In the genomic region with DNA sequence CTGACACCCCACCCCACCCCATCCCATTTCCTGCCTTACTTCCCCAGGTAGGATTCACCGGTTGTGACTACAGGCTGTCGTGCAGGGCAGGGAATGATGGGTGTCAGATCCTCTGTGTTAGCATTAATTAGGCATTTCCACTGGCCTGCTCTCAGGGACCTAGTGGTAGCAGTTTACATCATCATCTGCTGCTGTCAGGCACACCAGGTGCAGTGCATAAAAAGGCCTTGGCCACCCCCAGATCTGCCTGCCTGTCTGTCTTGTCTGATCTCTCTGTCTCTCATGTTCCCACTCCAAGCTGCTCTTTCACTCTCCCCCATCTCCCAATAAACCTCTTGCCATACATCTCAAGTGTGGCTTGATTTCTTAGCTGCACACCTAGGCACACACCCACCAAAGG, we compare ENCODE assay signal across 22 mouse cellular contexts. TPM values are rescaled to one million over a fixed set of nuclear protein-coding genes. Genes with fewer than 3 reads are reported as not detected.
A peak's percentile ranks its signal among the peaks of the same experiment; 100 is the strongest.
DNase-seq lines count a peak whose midpoint lies in the region; ATAC-seq lines count a peak whose summit lies in the region.
"Had no signal": no experiment of that assay in that cellular context is flagged by ENCODE, and none has a peak within 500 bp of the region (broad histone marks: within the 10 kb centered on the region; RNA-seq: fewer than 3 reads in every experiment).

No protein-coding gene starts in this region.

- peak; percentile 41 for DNase-seq in layer of hippocampus, adult 11-12 months (ENCODE audit: low spot score)
- no peak for DNase-seq in layer of hippocampus, adult 9-10 months (ENCODE audit: low spot score)
- DNase-seq in midbrain, embryonic 10.5 days (ENCODE audit: low spot score) = no peak
- DNase-seq in A20 (ENCODE audit: low read depth, low spot score) = peak; percentile 83
- DNase-seq in ES-CJ7 (ENCODE audit: low read depth, low spot score) = peak; percentile 11
- DNase-seq in forebrain, embryonic 11.5 days (ENCODE audit: low spot score) = no peak
- DNase-seq in right cerebral cortex, adult 2 months (ENCODE audit: low spot score in 2 of 2) = no peak
- DNase-seq: adrenal gland, adult 2 months; adrenal gland, postnatal 25 days; cerebellum, adult 8-10 months; cerebellum, postnatal 14 days; embryo, embryonic 11 days; gastrocnemius, postnatal 36 days; heart, adult 11 months; heart, postnatal 36 days had no signal

- no peaks in the 10 kb centered on the region for H3K9me3 ChIP-seq in midbrain, embryonic 13.5 days
- H3K9me3 ChIP-seq in midbrain, embryonic 10.5 days (replicated peaks) = no peaks in the 10 kb centered on the region
- no peaks in the 10 kb centered on the region for H3K9me3 ChIP-seq in forebrain, embryonic 11.5 days (ENCODE audit: control insufficient read depth, low read length)
- H3K9me3 ChIP-seq: embryonic facial prominence, embryonic 15.5 days; forebrain, embryonic 10.5 days; forebrain, embryonic 15.5 days; heart, embryonic 13.5 days had no signal

- no peaks in the 10 kb centered on the region for H3K27me3 ChIP-seq in midbrain, embryonic 13.5 days
- no peaks in the 10 kb centered on the region for H3K27me3 ChIP-seq in midbrain, embryonic 10.5 days (ENCODE audit: low read depth, poor library complexity, severe bottlenecking)
- no peaks in the 10 kb centered on the region for H3K27me3 ChIP-seq in forebrain, embryonic 11.5 days (ENCODE audit: control insufficient read depth, insufficient read depth, low read length)
- H3K27me3 ChIP-seq: embryonic facial prominence, embryonic 15.5 days; forebrain, embryonic 15.5 days; heart, embryonic 13.5 days had no signal

- H3K27ac ChIP-seq in midbrain, embryonic 13.5 days = peak overlapping the region; percentile 4; the same call in 1 of the 2 replicates
- H3K27ac ChIP-seq in midbrain, embryonic 10.5 days (replicated peaks) = no peak overlapping the region
- no peak overlapping the region for H3K27ac ChIP-seq in forebrain, embryonic 11.5 days (ENCODE audit: low read depth, low read length)
- H3K27ac ChIP-seq: embryonic facial prominence, embryonic 15.5 days; forebrain, embryonic 10.5 days; forebrain, embryonic 15.5 days; heart, embryonic 13.5 days had no signal

- peaks cover 11% of the 10 kb centered on the region for H3K4me1 ChIP-seq in midbrain, embryonic 13.5 days (replicated peaks)
- H3K4me1 ChIP-seq in midbrain, embryonic 10.5 days = peaks cover 10% of the 10 kb centered on the region
- no peaks in the 10 kb centered on the region for H3K4me1 ChIP-seq in forebrain, embryonic 11.5 days (replicated peaks; ENCODE audit: control insufficient read depth, insufficient read depth, low read length)
- H3K4me1 ChIP-seq: embryonic facial prominence, embryonic 15.5 days had no signal

- no peaks in the 10 kb centered on the region for H3K36me3 ChIP-seq in midbrain, embryonic 13.5 days
- H3K36me3 ChIP-seq in midbrain, embryonic 10.5 days = no peaks in the 10 kb centered on the region
- no peaks in the 10 kb centered on the region for H3K36me3 ChIP-seq in forebrain, embryonic 11.5 days (ENCODE audit: control insufficient read depth, insufficient read depth, low read length)
- H3K36me3 ChIP-seq: embryonic facial prominence, embryonic 15.5 days; forebrain, embryonic 15.5 days had no signal

- no peak overlapping the region for H3K4me3 ChIP-seq in midbrain, embryonic 13.5 days (replicated peaks)
- no peak overlapping the region for H3K4me3 ChIP-seq in midbrain, embryonic 10.5 days
- H3K4me3 ChIP-seq in forebrain, embryonic 11.5 days (ENCODE audit: low read depth, low read length) = no peak overlapping the region
- H3K4me3 ChIP-seq: embryonic facial prominence, embryonic 15.5 days; erythroblast, embryonic 14.5 days; forebrain, embryonic 10.5 days; forebrain, embryonic 15.5 days; heart, embryonic 13.5 days had no signal

- 46% methylated on average over 2 of the region's 2 CpGs for WGBS in midbrain, embryonic 13.5 days
- WGBS in midbrain, embryonic 10.5 days = 69% methylated on average over 2 of the region's 2 CpGs
- WGBS in forebrain, embryonic 11.5 days = 43% methylated on average over 2 of the region's 2 CpGs

- no peak overlapping the region for H3K9ac ChIP-seq in midbrain, embryonic 13.5 days (replicated peaks)
- H3K9ac ChIP-seq in forebrain, embryonic 11.5 days (ENCODE audit: low read length) = no peak overlapping the region
- H3K9ac ChIP-seq: embryonic facial prominence, embryonic 15.5 days; forebrain, embryonic 15.5 days; heart, embryonic 13.5 days had no signal

- no peak overlapping the region for H3K4me2 ChIP-seq in midbrain, embryonic 13.5 days (replicated peaks)
- no peak overlapping the region for H3K4me2 ChIP-seq in forebrain, embryonic 11.5 days (ENCODE audit: low read depth, low read length, severe bottlenecking)
- H3K4me2 ChIP-seq: embryonic facial prominence, embryonic 15.5 days; forebrain, embryonic 15.5 days; heart, embryonic 13.5 days had no signal

- ATAC-seq in midbrain, embryonic 13.5 days = no peak
- ATAC-seq in forebrain, embryonic 11.5 days (replicated peaks; ENCODE audit: low FRiP score) = no peak
- ATAC-seq: forebrain, embryonic 15.5 days; hindbrain, embryonic 16.5 days had no signal

RNA-seq across cellular contexts. Expression of a gene that starts 33.7 kb away (rescaled TPM):
- 98.1 and 106 TPM in 2 replicates for polyA plus RNA-seq in midbrain, embryonic 13.5 days (2015; fragmentation: Nextera tagmentation; extraction: Ambion mirVana)
- 79.9 and 82.1 TPM in 2 replicates for polyA plus RNA-seq in midbrain, embryonic 10.5 days (2016; fragmentation: Nextera tagmentation; extraction: Ambion mirVana)
- 63.1 and 69.5 TPM in 2 replicates for polyA plus RNA-seq in forebrain, embryonic 11.5 days (2014; fragmentation: Nextera tagmentation; extraction: Ambion mirVana)

Comparison
In these comparisons a context has a peak if more than half of its experiments do, and no peak if none do; other contexts are left out.
1. DNase-seq: peak in layer of hippocampus, adult 11-12 months (single experiment), A20 (single experiment) and ES-CJ7 (single experiment); none in layer of hippocampus, adult 9-10 months (single experiment), midbrain, embryonic 10.5 days (single experiment), forebrain, embryonic 11.5 days (single experiment) and right cerebral cortex, adult 2 months (0 of 2).